Mouse (Mus musculus) activated CD4-positive, CD25-positive, alpha-beta regulatory T cell, adult 4 months (primary cell): ENCODE measurements around the gene Arid3c. TPM values are rescaled to one million over a fixed set of nuclear protein-coding genes. Genes with fewer than 3 reads are reported as not detected.

Experiments
- ATAC-seq: one replicate; pipeline ENCODE4 v1.8.0; 2017
- polyA plus RNA-seq, 2 experiments: library from polyadenylated mRNA; unstranded; fragments of 100-300 nt; shearing (Covaris generic); gene quantifications; one replicate each; pipeline ENCODE4 v1.2.1; 2017

The Arid3c gene
- polyA plus RNA-seq, 2 experiments from 2014 or later, result not detected

GRCm38 (mm10) chr4:41676248-41677005 lies 54.5 kb downstream of the Arid3c start:
- ATAC-seq, result no peak

Other genes starting within 250 kb of the Arid3c start
- gene AI464131, start 228.1 kb downstream of the Arid3c start, polyA plus RNA-seq, result not detected
- gene 1110017D15Rik, start 213.8 kb downstream of the Arid3c start, polyA plus RNA-seq, result not detected
- gene Fam219a, start 161.6 kb downstream of the Arid3c start, polyA plus RNA-seq, result under 1 TPM; 0.18 to 0.29 TPM
- not detected for gene Dnaic1, start 161.4 kb downstream of the Arid3c start, polyA plus RNA-seq
- gene Enho, start 90.8 kb downstream of the Arid3c start, polyA plus RNA-seq, result not detected
- gene Cntfr, start 34.1 kb downstream of the Arid3c start, polyA plus RNA-seq, result not detected
- 1 to 10 TPM; 4.9 to 7.2 TPM for gene Il11ra1, start 31.2 kb downstream of the Arid3c start, polyA plus RNA-seq
- gene Rpp25l, start 17.6 kb downstream of the Arid3c start, polyA plus RNA-seq, result 10 to 100 TPM; 51.4 to 65.6 TPM
- gene Dctn3, start 8.0 kb downstream of the Arid3c start, polyA plus RNA-seq, result 100 to 1,000 TPM; 107 to 114 TPM
- 10 to 100 TPM; 68.4 to 76.4 TPM for gene Galt, start 24.1 kb upstream of the Arid3c start, polyA plus RNA-seq
- 10 to 100 TPM; 35.9 to 40.3 TPM for gene Sigmar1, start 25.0 kb upstream of the Arid3c start, polyA plus RNA-seq
- gene Ccl27a, start 43.1 kb upstream of the Arid3c start, polyA plus RNA-seq, result 10 to 100 TPM in 1 of 2 experiments, 1 to 10 TPM in 1; 8.6 to 10.1 TPM
- not detected for gene Gm21541, start 172.5 kb upstream of the Arid3c start, polyA plus RNA-seq
- 1 to 10 TPM in 1 of 2 experiments, not detected in 1; 2.1 TPM for gene Gm20878, start 210.4 kb upstream of the Arid3c start, polyA plus RNA-seq
- gene Fam205a4, start 234.9 kb upstream of the Arid3c start, polyA plus RNA-seq, result under 1 TPM in 1 of 2 experiments, not detected in 1; 0.08 TPM